In the genomic region with DNA sequence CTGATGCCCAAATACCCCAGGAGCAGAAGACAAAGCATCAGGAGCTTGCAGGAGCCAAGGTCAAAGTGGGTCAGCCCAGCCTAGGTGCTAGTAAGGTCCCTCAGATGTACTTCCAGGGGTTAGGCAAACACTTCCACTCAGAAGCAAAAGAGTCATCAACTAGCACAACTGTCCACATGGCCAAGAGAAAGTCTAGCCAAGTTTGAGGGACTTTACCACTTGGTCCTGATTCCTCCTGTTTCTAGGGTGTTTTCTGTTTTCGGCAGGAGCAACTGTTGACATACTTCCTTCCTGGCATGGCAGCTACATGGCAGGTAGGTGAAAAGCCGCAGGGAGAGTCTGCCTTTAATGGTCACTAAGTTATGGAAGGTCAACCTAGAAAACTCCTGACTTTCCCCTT, we compare ENCODE assay signal across 23 mouse cellular contexts. TPM values are rescaled to one million over a fixed set of nuclear protein-coding genes. Genes with fewer than 3 reads are reported as not detected.
DNase-seq lines count a peak whose midpoint lies in the region; ATAC-seq and TF ChIP-seq lines count a peak whose summit lies in the region.
"Had no signal": no experiment of that assay in that cellular context is flagged by ENCODE, and none has a peak within 500 bp of the region (broad histone marks: within the 10 kb centered on the region; RNA-seq: fewer than 3 reads in every experiment).

No protein-coding gene starts in this region.

- H3K4me3 ChIP-seq in kidney, adult 2 months (ENCODE audit: insufficient read depth, low read depth, low read length), result no peak overlapping the region
- no peak overlapping the region for H3K4me3 ChIP-seq in liver, adult 2 months (ENCODE audit: insufficient read depth, low read depth, low read length)
- no peak overlapping the region for H3K4me3 ChIP-seq in liver, postnatal 0 days (ENCODE audit: low read depth, low read length)

- H3K27me3 ChIP-seq in kidney, adult 2 months (replicated peaks; ENCODE audit: control insufficient read depth, insufficient read depth, low read length), result no peaks in the 10 kb centered on the region
- H3K27me3 ChIP-seq in liver, adult 2 months (ENCODE audit: control insufficient read depth, insufficient read depth, low read length), result no peaks in the 10 kb centered on the region
- H3K27me3 ChIP-seq in liver, postnatal 0 days (ENCODE audit: insufficient read depth, low read length), result no peaks in the 10 kb centered on the region
- H3K27me3 ChIP-seq: CH12.LX, Patski had no signal

- H3K9me3 ChIP-seq in liver, postnatal 0 days (ENCODE audit: low read length), result no peaks in the 10 kb centered on the region
- H3K9me3 ChIP-seq: G1E had no signal

- 70% methylated on average over 2 of the region's 2 CpGs for WGBS in kidney, adult 2 months
- 20% methylated on average over 2 of the region's 2 CpGs for WGBS in liver, adult 2 months
- 68% methylated on average over 2 of the region's 2 CpGs for WGBS in liver, postnatal 0 days (ENCODE audit: insufficient replicate concordance)

- no peak overlapping the region for H3K9ac ChIP-seq in liver, adult 2 months (ENCODE audit: low read depth, low read length)
- no peak overlapping the region for H3K9ac ChIP-seq in liver, postnatal 0 days (replicated peaks)

- no peaks in the 10 kb centered on the region for H3K36me3 ChIP-seq in kidney, adult 2 months (ENCODE audit: control insufficient read depth, insufficient read depth, low read length)
- H3K36me3 ChIP-seq in liver, adult 2 months (ENCODE audit: control insufficient read depth, insufficient read depth, low read length), result peaks cover 9% of the 10 kb centered on the region; the same call in 1 of the 2 replicates
- H3K36me3 ChIP-seq in liver, postnatal 0 days (replicated peaks; ENCODE audit: insufficient read depth, low read length), result no peaks in the 10 kb centered on the region

- TF ChIP-seq CTCF in kidney, adult 2 months (conservative IDR thresholded peaks at IDR 0.05; ENCODE audit: insufficient read depth, insufficient read length, low read depth, low read length), result no peak
- no peak for TF ChIP-seq CTCF in liver, adult 2 months (IDR thresholded peaks at IDR 0.05; ENCODE audit: low read depth, low read length)
- TF ChIP-seq CTCF in liver, postnatal 0 days (IDR thresholded peaks at IDR 0.05; ENCODE audit: low read depth), result no peak

- H3K4me2 ChIP-seq in liver, postnatal 0 days (ENCODE audit: low read depth, low read length), result no peak overlapping the region

- peaks cover 14% of the 10 kb centered on the region; the same call in 1 of the 2 replicates for H3K4me1 ChIP-seq in kidney, adult 2 months (ENCODE audit: control insufficient read depth, insufficient read depth, low read length)
- H3K4me1 ChIP-seq in liver, adult 2 months (ENCODE audit: control insufficient read depth, insufficient read depth, low read length), result peaks cover 7% of the 10 kb centered on the region; the same call in 1 of the 2 replicates
- H3K4me1 ChIP-seq in liver, postnatal 0 days (ENCODE audit: insufficient read depth), result no peaks in the 10 kb centered on the region

- no peak for TF ChIP-seq EP300 in liver, postnatal 0 days (IDR thresholded peaks at IDR 0.05; ENCODE audit: low read depth)

- no peak for ATAC-seq in liver, postnatal 0 days
- ATAC-seq in megakaryocyte, adult 5-6 weeks (ENCODE audit: poor library complexity, severe bottlenecking), result no peak
- ATAC-seq: activated CD4-positive, CD25-positive, alpha-beta regulatory T cell, adult 4 months; CD4-positive, CD25-positive, alpha-beta regulatory T cell, adult 4 months; Patski had no signal

- peak; percentile 28 for DNase-seq in kidney, adult 2 months
- DNase-seq in kidney, postnatal 14 days, result no peak
- peak; percentile 95 for DNase-seq in liver, adult 2 months (ENCODE audit: extremely low read depth, low read depth, low spot score)
- DNase-seq in liver, postnatal 0 days, result no peak
- peak; percentile 36 for DNase-seq in adipocyte (ENCODE audit: low spot score)
- DNase-seq: adrenal gland, adult 2 months; adrenal gland, adult 8-10 months; adrenal gland, postnatal 10 days; adrenal gland, postnatal 14 days; adrenal gland, postnatal 25 days; adrenal gland, postnatal 36 days; B cell, adult 2 months; cerebellum, adult 11 months; cerebellum, adult 11-12 months; cerebellum, adult 18-20 months; cerebellum, adult 2 months had no signal

- 0 out of 2 replicates have a peak overlapping the region, but pooled peaks have one; percentile 24 for H3K27ac ChIP-seq in kidney, adult 2 months (ENCODE audit: insufficient read depth, low read depth, low read length)
- peak overlapping the region; percentile 68 for H3K27ac ChIP-seq in liver, adult 2 months (replicated peaks; ENCODE audit: insufficient read depth, low read depth, low read length)
- no peak overlapping the region for H3K27ac ChIP-seq in liver, postnatal 0 days (ENCODE audit: low read depth)

- TF ChIP-seq POLR2A in kidney, adult 2 months (IDR thresholded peaks at IDR 0.05; ENCODE audit: low read depth, low read length), result no peak
- TF ChIP-seq POLR2A in liver, adult 2 months (IDR thresholded peaks at IDR 0.05; ENCODE audit: extremely low read depth, insufficient read depth, low read length), result no peak

- no peaks in the 10 kb centered on the region for H3K79me2 ChIP-seq in liver, adult 2 months (ENCODE audit: control insufficient read depth, insufficient read depth, low read length)

RNA-seq across cellular contexts. Expression of a gene that starts 57.4 kb away (rescaled TPM):
- 59.6 and 61.4 TPM in 2 replicates for polyA plus RNA-seq in kidney, adult 2 months (2012; rRNA removed)
- 65.6 and 85.9 TPM in 2 replicates for total RNA-seq in liver, adult 2 months (2014; rRNA removed)
- 18.6 and 23.1 TPM in 2 replicates for polyA plus RNA-seq in liver, adult 2 months (2012; rRNA removed)
- polyA plus RNA-seq in liver, postnatal 0 days (2015; fragmentation: Nextera tagmentation; extraction: Ambion mirVana), result 17.1 and 22.6 TPM in 2 replicates
- total RNA-seq in megakaryocyte, adult 5-6 weeks (2015), result not detected in 2 replicates
- total RNA-seq in megakaryocyte, adult 5-6 weeks (2017), result not detected in 2 replicates
- total RNA-seq: MEL had no signal
- polyA plus RNA-seq: activated CD4-positive, CD25-positive, alpha-beta regulatory T cell, adult 4 months; CD4-positive, CD25-positive, alpha-beta regulatory T cell, adult 4 months; G1E had no signal

Comparison
In these comparisons a context has a peak if more than half of its experiments do, and no peak if none do; other contexts are left out.
1. DNase-seq: peak in kidney, adult 2 months (single experiment), liver, adult 2 months (single experiment) and adipocyte (single experiment); none in kidney, postnatal 14 days (single experiment) and liver, postnatal 0 days (single experiment).